Mouse (Mus musculus): ENCODE data around the gene Cst8.

GRCm38 (mm10) chr2:148789142-148789541 lies 9.4 kb upstream of the Cst8 start, which contains the start of gene Cst12:
- no peak for TF ChIP-seq CTCF (IDR thresholded peaks at IDR 0.05; ENCODE audit: borderline replicate concordance, insufficient read depth, low read length)
- TF ChIP-seq POLR2A (IDR thresholded peaks at IDR 0.05; ENCODE audit: low read depth, low read length), result no peak
